Mouse (Mus musculus): ENCODE data around the gene Ascl1. TPM values are rescaled to one million over a fixed set of nuclear protein-coding genes. Genes with fewer than 3 reads are reported as not detected.

The Ascl1 gene
- polyA plus RNA-seq (2012; rRNA removed) (0.40 and 0.55 TPM in 2 replicates), polyA plus RNA-seq (2014; fragmentation: Nextera tagmentation; extraction: Ambion mirVana) (0.23 and 0.36 TPM in 2 replicates)

DNA sequence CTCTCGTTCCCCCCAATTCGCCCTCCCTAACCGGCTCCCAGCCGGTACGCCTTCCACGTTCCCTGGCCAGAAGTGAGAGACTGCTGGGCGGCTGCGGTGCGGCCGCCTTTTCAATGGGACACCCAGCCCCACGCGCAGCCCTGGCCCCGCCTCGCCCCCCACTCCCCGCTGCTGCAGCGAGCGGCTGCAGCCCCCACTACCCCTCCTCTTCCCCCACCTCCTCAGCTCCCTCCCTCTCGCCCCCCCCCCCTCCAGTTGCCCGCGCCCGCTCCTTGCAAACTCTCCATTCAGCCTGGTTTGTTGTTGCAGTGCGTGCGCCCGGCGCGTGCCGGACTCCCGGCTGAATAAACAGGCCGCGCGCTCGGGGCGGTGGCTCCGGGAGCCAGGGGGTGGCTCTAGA is at the start of gene Ascl1:
Gene Ascl1, minus strand, starts transcription at position 85 of the 400 bp plus-strand sequence.
- peaks cover 11% of the 10 kb centered on the region for H3K4me1 ChIP-seq (ENCODE audit: control insufficient read depth, insufficient read depth, low read length)
- peak within 1 kb of the TSS; percentile 43 for H3K9ac ChIP-seq (ENCODE audit: low read depth, low read length, severe bottlenecking)
- WGBS = under 1% methylated on average over 28 of the region's 34 CpGs
- H3K27ac ChIP-seq (replicated peaks; ENCODE audit: low read depth, low read length) = no peak within 1 kb of the TSS
- TF ChIP-seq POLR2A (IDR thresholded peaks at IDR 0.05; ENCODE audit: borderline replicate concordance, extremely low read depth, insufficient read depth, insufficient read length) = no peak
- ATAC-seq (ENCODE audit: low FRiP score, low read depth) = peak; percentile 18; the same call in 1 of the 2 replicates
- H3K4me2 ChIP-seq (replicated peaks; ENCODE audit: low read depth, low read length, severe bottlenecking) = peak within 1 kb of the TSS; percentile 98
- H3K9me3 ChIP-seq (ENCODE audit: control insufficient read depth, low read length) = no peaks in the 10 kb centered on the region
- H3K36me3 ChIP-seq (ENCODE audit: control insufficient read depth, insufficient read depth, low read length) = no peaks in the 10 kb centered on the region
- DNase-seq (ENCODE audit: low spot score) = no peak
- H3K27me3 ChIP-seq (ENCODE audit: control insufficient read depth, insufficient read depth, low read length) = peaks cover 78% of the 10 kb centered on the region
- H3K4me3 ChIP-seq (replicated peaks; ENCODE audit: low read length) = peak within 1 kb of the TSS; percentile 50

DNA sequence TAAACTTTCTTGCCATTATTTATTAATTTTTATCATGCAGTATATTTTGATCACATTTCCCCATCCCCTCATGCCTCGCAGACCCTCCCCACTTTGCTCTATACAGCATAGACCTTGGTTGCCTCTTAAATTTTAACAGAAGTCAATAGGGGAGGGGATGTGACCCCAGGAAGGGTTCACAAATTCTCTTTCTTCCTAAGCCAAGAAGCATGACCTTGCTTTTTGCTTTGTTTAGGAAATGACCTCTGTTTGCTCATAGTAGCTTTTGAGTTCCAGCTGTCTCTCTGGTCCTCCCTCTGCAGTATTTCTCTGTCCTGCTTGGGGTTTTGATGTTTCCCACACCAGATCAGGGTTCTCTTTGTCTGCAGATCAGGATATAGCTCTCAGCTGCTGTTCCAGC is 40.7 kb upstream of the Ascl1 start:
- Histone ChIP-seq H3K27me3 (ENCODE audit: control insufficient read depth, insufficient read depth, low read length) (no peaks in the 10 kb centered on the region), H3K9me3 (ENCODE audit: control insufficient read depth, low read length) (no peaks in the 10 kb centered on the region), H3K36me3 (ENCODE audit: control insufficient read depth, insufficient read depth, low read length) (no peaks in the 10 kb centered on the region), H3K4me2 (replicated peaks; ENCODE audit: low read depth, low read length, severe bottlenecking) (no peak overlapping the region), H3K4me3 (replicated peaks; ENCODE audit: low read length) (no peak overlapping the region), H3K4me1 (ENCODE audit: control insufficient read depth, insufficient read depth, low read length) (no peaks in the 10 kb centered on the region), H3K27ac (replicated peaks; ENCODE audit: low read depth, low read length) (no peak overlapping the region), H3K9ac (ENCODE audit: low read depth, low read length, severe bottlenecking) (no peak overlapping the region)
- DNase-seq (ENCODE audit: low spot score) (no peak), ATAC-seq (ENCODE audit: low FRiP score, low read depth) (no peak)
- WGBS = 91% methylated on average over 1 of the region's 1 CpGs
- TF ChIP-seq POLR2A (IDR thresholded peaks at IDR 0.05; ENCODE audit: borderline replicate concordance, extremely low read depth, insufficient read depth, insufficient read length) = no peak

DNA sequence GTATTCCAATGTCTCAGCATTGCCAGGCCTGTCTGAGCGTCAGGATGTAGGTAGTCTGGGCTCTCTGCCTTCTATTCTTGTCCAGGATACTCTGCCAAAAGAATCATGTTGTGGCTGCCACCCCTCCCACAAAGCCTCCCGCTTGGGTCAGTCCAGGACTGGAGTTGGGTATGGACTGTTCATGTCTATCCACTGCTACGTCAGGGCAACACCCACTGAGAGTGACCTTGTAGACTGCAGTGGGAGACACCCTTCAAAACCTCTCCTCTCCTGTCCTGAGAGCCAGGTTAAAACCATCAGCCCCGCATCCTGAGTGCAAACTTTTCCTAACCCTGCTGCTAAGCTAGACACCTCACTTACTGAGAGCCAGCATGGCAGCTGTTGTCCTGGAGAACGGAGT is 28.2 kb upstream of the Ascl1 start, which contains the start of gene Pah:
Gene Pah, plus strand, starts transcription at position 150 of the 400 bp plus-strand sequence.
- Histone ChIP-seq H3K9me3 (ENCODE audit: control insufficient read depth, low read length) (no peaks in the 10 kb centered on the region), H3K4me3 (replicated peaks; ENCODE audit: low read length) (no peak within 1 kb of the TSS), H3K4me2 (replicated peaks; ENCODE audit: low read depth, low read length, severe bottlenecking) (no peak within 1 kb of the TSS), H3K9ac (ENCODE audit: low read depth, low read length, severe bottlenecking) (no peak within 1 kb of the TSS), H3K4me1 (ENCODE audit: control insufficient read depth, insufficient read depth, low read length) (no peaks in the 10 kb centered on the region), H3K36me3 (ENCODE audit: control insufficient read depth, insufficient read depth, low read length) (no peaks in the 10 kb centered on the region), H3K27me3 (ENCODE audit: control insufficient read depth, insufficient read depth, low read length) (no peaks in the 10 kb centered on the region), H3K27ac (replicated peaks; ENCODE audit: low read depth, low read length) (no peak within 1 kb of the TSS)
- 87% methylated on average over 5 of the region's 5 CpGs for WGBS
- ATAC-seq (ENCODE audit: low FRiP score, low read depth) = no peak
- no peak for TF ChIP-seq POLR2A (IDR thresholded peaks at IDR 0.05; ENCODE audit: borderline replicate concordance, extremely low read depth, insufficient read depth, insufficient read length)
- DNase-seq (ENCODE audit: low spot score) = no peak

DNA sequence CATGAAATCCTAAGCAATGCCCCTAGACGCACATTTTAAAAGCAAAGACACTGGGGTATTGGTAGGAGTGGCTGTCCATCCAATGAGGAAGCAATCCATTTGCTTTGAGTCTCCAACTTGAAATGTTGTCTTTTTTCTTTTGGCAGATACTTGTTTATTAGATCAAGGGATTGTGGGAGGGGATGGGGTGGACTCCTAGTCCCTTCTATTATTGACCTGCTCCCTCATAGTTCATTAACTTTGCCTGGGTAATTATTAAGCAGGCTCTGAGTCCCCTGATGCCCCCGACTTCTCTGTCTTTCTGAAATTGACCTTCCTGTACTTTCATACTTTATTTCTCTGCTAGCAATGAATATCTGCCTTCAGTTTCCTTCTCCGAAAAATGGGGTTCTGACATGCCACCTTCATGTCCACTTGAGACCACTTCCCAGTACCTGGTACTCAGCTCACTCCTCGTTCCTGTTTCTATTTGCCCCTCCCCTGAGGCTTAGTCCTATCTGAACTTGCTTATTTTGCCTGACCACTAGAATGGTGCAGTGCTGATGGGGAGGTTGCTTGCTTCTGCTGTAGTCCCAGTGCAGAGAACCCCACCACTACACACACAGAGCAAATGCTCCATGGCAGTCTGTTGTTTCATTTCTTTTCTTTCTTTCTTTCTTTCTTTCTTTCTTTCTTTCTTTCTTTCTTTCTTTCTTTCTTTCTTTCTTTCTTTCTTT is 27.1 kb upstream of the Ascl1 start:
- H3K4me3 ChIP-seq (replicated peaks; ENCODE audit: low read length) = no peak overlapping the region
- no peaks in the 10 kb centered on the region for H3K36me3 ChIP-seq (ENCODE audit: control insufficient read depth, insufficient read depth, low read length)
- H3K4me2 ChIP-seq (replicated peaks; ENCODE audit: low read depth, low read length, severe bottlenecking) = no peak overlapping the region
- no peak overlapping the region for H3K27ac ChIP-seq (replicated peaks; ENCODE audit: low read depth, low read length)
- H3K4me1 ChIP-seq (ENCODE audit: control insufficient read depth, insufficient read depth, low read length) = no peaks in the 10 kb centered on the region
- no peak overlapping the region for H3K9ac ChIP-seq (ENCODE audit: low read depth, low read length, severe bottlenecking)
- WGBS = 78% methylated on average over 4 of the region's 4 CpGs
- no peaks in the 10 kb centered on the region for H3K9me3 ChIP-seq (ENCODE audit: control insufficient read depth, low read length)
- ATAC-seq (ENCODE audit: low FRiP score, low read depth) = no peak
- no peak for DNase-seq (ENCODE audit: low spot score)
- TF ChIP-seq POLR2A (IDR thresholded peaks at IDR 0.05; ENCODE audit: borderline replicate concordance, extremely low read depth, insufficient read depth, insufficient read length) = no peak
- H3K27me3 ChIP-seq (ENCODE audit: control insufficient read depth, insufficient read depth, low read length) = no peaks in the 10 kb centered on the region

DNA sequence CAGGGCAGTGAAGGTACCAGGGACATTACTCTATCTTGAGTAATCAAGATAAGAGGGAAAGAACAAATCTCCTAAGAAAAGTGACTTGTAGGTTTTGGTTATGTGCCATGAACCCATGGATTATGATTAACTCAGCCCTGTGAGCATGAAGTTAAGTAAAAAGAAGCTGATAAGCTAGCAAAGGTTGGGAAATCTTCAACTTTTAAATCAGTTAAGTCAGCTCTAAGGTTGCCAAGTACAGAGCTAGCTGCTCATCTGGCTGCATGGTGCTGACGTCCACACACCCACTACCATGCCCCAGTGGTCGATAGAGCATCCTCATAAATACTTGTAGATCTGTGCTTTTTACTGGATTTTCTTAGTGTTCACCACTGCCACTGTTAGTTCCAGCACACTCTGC is 25.1 kb upstream of the Ascl1 start:
- Histone ChIP-seq H3K4me3 (replicated peaks; ENCODE audit: low read length) (no peak overlapping the region), H3K4me2 (replicated peaks; ENCODE audit: low read depth, low read length, severe bottlenecking) (no peak overlapping the region), H3K9me3 (ENCODE audit: control insufficient read depth, low read length) (no peaks in the 10 kb centered on the region), H3K9ac (ENCODE audit: low read depth, low read length, severe bottlenecking) (no peak overlapping the region), H3K27ac (replicated peaks; ENCODE audit: low read depth, low read length) (no peak overlapping the region), H3K36me3 (ENCODE audit: control insufficient read depth, insufficient read depth, low read length) (no peaks in the 10 kb centered on the region), H3K4me1 (ENCODE audit: control insufficient read depth, insufficient read depth, low read length) (no peaks in the 10 kb centered on the region), H3K27me3 (ENCODE audit: control insufficient read depth, insufficient read depth, low read length) (no peaks in the 10 kb centered on the region)
- TF ChIP-seq POLR2A (IDR thresholded peaks at IDR 0.05; ENCODE audit: borderline replicate concordance, extremely low read depth, insufficient read depth, insufficient read length) = no peak
- ATAC-seq (ENCODE audit: low FRiP score, low read depth) (no peak), DNase-seq (ENCODE audit: low spot score) (no peak)
- WGBS = 68% methylated on average over 2 of the region's 2 CpGs

All from limb, embryonic 14.5 days (tissue).